ENCODE assay signal across 11 mouse cellular contexts in genomic region chr3:103735776-103736600, GRCm38 (mm10). TPM values are rescaled to one million over a fixed set of nuclear protein-coding genes. Genes with fewer than 3 reads are reported as not detected.
DNase-seq lines count a peak whose midpoint lies in the region; ATAC-seq and TF ChIP-seq lines count a peak whose summit lies in the region.
"Had no signal": no experiment of that assay in that cellular context is flagged by ENCODE, and none has a peak within 500 bp of the region (broad histone marks: within the 10 kb centered on the region; RNA-seq: fewer than 3 reads in every experiment).

No protein-coding gene starts in this region.

- H3K4me2 ChIP-seq in midbrain, embryonic 11.5 days, result no peak overlapping the region
- H3K4me2 ChIP-seq in limb, embryonic 11.5 days (ENCODE audit: low read depth, severe bottlenecking), result peak overlapping the region; percentile 70
- H3K4me2 ChIP-seq in stomach, postnatal 0 days (replicated peaks; ENCODE audit: low read depth), result peak overlapping the region; percentile 48

- peaks cover 63% of the 10 kb centered on the region for H3K4me1 ChIP-seq in heart, embryonic 10.5 days
- H3K4me1 ChIP-seq in midbrain, embryonic 10.5 days, result peaks cover 81% of the 10 kb centered on the region
- peaks cover 50% of the 10 kb centered on the region for H3K4me1 ChIP-seq in midbrain, embryonic 11.5 days (ENCODE audit: control insufficient read depth, insufficient read depth, low read length)
- H3K4me1 ChIP-seq in limb, embryonic 11.5 days (ENCODE audit: control insufficient read depth, insufficient read depth, low read length), result peaks cover 51% of the 10 kb centered on the region
- H3K4me1 ChIP-seq in stomach, postnatal 0 days (replicated peaks; ENCODE audit: control insufficient read depth, insufficient read depth), result peaks cover 7% of the 10 kb centered on the region; the same call in 1 of the 2 replicates

- H3K36me3 ChIP-seq in heart, embryonic 10.5 days, result no peaks in the 10 kb centered on the region; the same call in 1 of the 2 replicates
- H3K36me3 ChIP-seq in midbrain, embryonic 10.5 days, result peaks cover 10% of the 10 kb centered on the region
- no peaks in the 10 kb centered on the region for H3K36me3 ChIP-seq in midbrain, embryonic 11.5 days (ENCODE audit: control insufficient read depth, insufficient read depth, low read length)
- no peaks in the 10 kb centered on the region for H3K36me3 ChIP-seq in limb, embryonic 11.5 days (ENCODE audit: control insufficient read depth, insufficient read depth, low read length)
- no peaks in the 10 kb centered on the region for H3K36me3 ChIP-seq in stomach, postnatal 0 days (ENCODE audit: control insufficient read depth, insufficient read depth, low read length)

- H3K27me3 ChIP-seq in heart, embryonic 10.5 days (ENCODE audit: insufficient read depth, poor library complexity, severe bottlenecking), result no peaks in the 10 kb centered on the region
- H3K27me3 ChIP-seq in midbrain, embryonic 10.5 days (ENCODE audit: low read depth, poor library complexity, severe bottlenecking), result peaks cover 13% of the 10 kb centered on the region; the same call in 1 of the 2 replicates
- H3K27me3 ChIP-seq in midbrain, embryonic 11.5 days (ENCODE audit: control insufficient read depth, insufficient read depth, low read length), result no peaks in the 10 kb centered on the region
- no peaks in the 10 kb centered on the region for H3K27me3 ChIP-seq in limb, embryonic 11.5 days (ENCODE audit: control insufficient read depth, insufficient read depth, low read length)
- no peaks in the 10 kb centered on the region for H3K27me3 ChIP-seq in stomach, postnatal 0 days (ENCODE audit: control insufficient read depth, insufficient read depth, low read length)

- H3K9ac ChIP-seq in midbrain, embryonic 11.5 days (ENCODE audit: low read length), result no peak overlapping the region
- peak overlapping the region; percentile 53 for H3K9ac ChIP-seq in limb, embryonic 11.5 days (ENCODE audit: low read length)
- 0 out of 2 replicates have a peak overlapping the region, but pooled peaks have one; percentile 14 for H3K9ac ChIP-seq in stomach, postnatal 0 days (ENCODE audit: low read length)

- no peak for ATAC-seq in midbrain, embryonic 11.5 days (ENCODE audit: low FRiP score)
- ATAC-seq in limb, embryonic 11.5 days (ENCODE audit: insufficient number of reproducible peaks, low FRiP score, low TSS enrichment, low read depth), result no peak
- no peak for ATAC-seq in stomach, postnatal 0 days (ENCODE audit: low FRiP score, low TSS enrichment)

- no peak for TF ChIP-seq EP300 in stomach, postnatal 0 days (optimal IDR thresholded peaks at IDR 0.05)

- no peak for DNase-seq in heart, embryonic 10.5 days (ENCODE audit: low spot score)
- no peak for DNase-seq in heart, adult 8-10 months (ENCODE audit: low spot score)
- DNase-seq in midbrain, embryonic 10.5 days (ENCODE audit: low spot score), result no peak
- no peak for DNase-seq in midbrain, embryonic 11.5 days (ENCODE audit: low spot score, missing footprints)
- DNase-seq in limb, embryonic 11.5 days (ENCODE audit: low spot score), result no peak
- no peak for DNase-seq in stomach, postnatal 0 days (ENCODE audit: low spot score)
- DNase-seq in B cell, adult 2 months, result no peak
- no peak for DNase-seq in cerebellum, postnatal 25 days
- DNase-seq: cerebellum, adult 11-12 months had no signal

- WGBS in heart, embryonic 10.5 days, result 60% methylated on average over 28 of the region's 28 CpGs
- WGBS in midbrain, embryonic 10.5 days, result 75% methylated on average over 28 of the region's 28 CpGs
- WGBS in midbrain, embryonic 11.5 days, result 73% methylated on average over 28 of the region's 28 CpGs
- WGBS in limb, embryonic 11.5 days, result 71% methylated on average over 28 of the region's 28 CpGs
- 68% methylated on average over 28 of the region's 28 CpGs for WGBS in stomach, postnatal 0 days

- no peaks in the 10 kb centered on the region for H3K9me3 ChIP-seq in heart, embryonic 10.5 days
- H3K9me3 ChIP-seq in midbrain, embryonic 10.5 days (replicated peaks), result peaks cover 6% of the 10 kb centered on the region; the same call in 1 of the 2 replicates
- H3K9me3 ChIP-seq in midbrain, embryonic 11.5 days (ENCODE audit: control insufficient read depth, low read length), result no peaks in the 10 kb centered on the region
- no peaks in the 10 kb centered on the region for H3K9me3 ChIP-seq in limb, embryonic 11.5 days (ENCODE audit: control insufficient read depth, low read length)
- no peaks in the 10 kb centered on the region for H3K9me3 ChIP-seq in stomach, postnatal 0 days (ENCODE audit: control insufficient read depth, low read length)

- peak overlapping the region; percentile 53 for H3K4me3 ChIP-seq in heart, embryonic 10.5 days
- H3K4me3 ChIP-seq in midbrain, embryonic 10.5 days, result peak overlapping the region; percentile 14; the same call in 1 of the 2 replicates
- no peak overlapping the region for H3K4me3 ChIP-seq in midbrain, embryonic 11.5 days (ENCODE audit: low read depth, low read length)
- H3K4me3 ChIP-seq in limb, embryonic 11.5 days (ENCODE audit: low read depth, low read length), result peak overlapping the region; percentile 33
- H3K4me3 ChIP-seq in stomach, postnatal 0 days (ENCODE audit: low read depth, low read length), result no peak overlapping the region

- peak overlapping the region; percentile 87 for H3K27ac ChIP-seq in heart, embryonic 10.5 days
- peak overlapping the region; percentile 91 for H3K27ac ChIP-seq in midbrain, embryonic 10.5 days (replicated peaks)
- H3K27ac ChIP-seq in midbrain, embryonic 11.5 days (ENCODE audit: low read depth, low read length), result no peak overlapping the region
- H3K27ac ChIP-seq in limb, embryonic 11.5 days (replicated peaks; ENCODE audit: low read depth, low read length), result peak overlapping the region; percentile 97
- peak overlapping the region; percentile 49; the same call in 1 of the 2 replicates for H3K27ac ChIP-seq in stomach, postnatal 0 days (replicated peaks)

- no peak for TF ChIP-seq CTCF in stomach, postnatal 0 days (IDR thresholded peaks at IDR 0.05; ENCODE audit: low read depth)

RNA-seq across cellular contexts. Expression of gene Olfml3, which starts 1.8 kb away (rescaled TPM):
- 14.1 and 15.4 TPM in 2 replicates for polyA plus RNA-seq in heart, embryonic 10.5 days (2016; fragmentation: Nextera tagmentation; extraction: Ambion mirVana)
- 1 to 10 TPM; 4.4 to 5.2 (median 5.0) TPM for total RNA-seq in heart, adult 8-10 months (2022)
- polyA plus RNA-seq in midbrain, embryonic 10.5 days (2016; fragmentation: Nextera tagmentation; extraction: Ambion mirVana), result 9.9 TPM in 2 replicates
- 8.9 and 10.5 TPM in 2 replicates for polyA plus RNA-seq in midbrain, embryonic 11.5 days (2014; fragmentation: Nextera tagmentation; extraction: Ambion mirVana)
- polyA plus RNA-seq in limb, embryonic 11.5 days (2014; fragmentation: Nextera tagmentation; extraction: Ambion mirVana), result 26.8 and 27.7 TPM in 2 replicates
- 18.0 and 19.5 TPM in 2 replicates for polyA plus RNA-seq in stomach, postnatal 0 days (2015; fragmentation: Nextera tagmentation; extraction: Ambion mirVana)

RNA-seq across cellular contexts. Expression of gene Gm10964, which starts 3.2 kb away (rescaled TPM):
- polyA plus RNA-seq in heart, embryonic 10.5 days (2016; fragmentation: Nextera tagmentation; extraction: Ambion mirVana), result not detected in 2 replicates
- total RNA-seq in heart, adult 8-10 months (2022), result not detected
- polyA plus RNA-seq in midbrain, embryonic 10.5 days (2016; fragmentation: Nextera tagmentation; extraction: Ambion mirVana), result not detected in 2 replicates
- polyA plus RNA-seq in midbrain, embryonic 11.5 days (2014; fragmentation: Nextera tagmentation; extraction: Ambion mirVana), result not detected in 2 replicates
- polyA plus RNA-seq in limb, embryonic 11.5 days (2014; fragmentation: Nextera tagmentation; extraction: Ambion mirVana), result not detected in 2 replicates
- polyA plus RNA-seq in stomach, postnatal 0 days (2015; fragmentation: Nextera tagmentation; extraction: Ambion mirVana), result not detected in 2 replicates
- total RNA-seq: gastrocnemius, postnatal 36 days; left cerebral cortex, postnatal 14 days had no signal

RNA-seq across cellular contexts. Expression of gene Hipk1, which starts 55.4 kb away (rescaled TPM):
- polyA plus RNA-seq in heart, embryonic 10.5 days (2016; fragmentation: Nextera tagmentation; extraction: Ambion mirVana), result 8.2 and 9.5 TPM in 2 replicates
- 100 to 1,000 TPM in 1 of 4 experiments, 10 to 100 TPM in 3; 83.0 to 105 (median 93.9) TPM for total RNA-seq in heart, adult 8-10 months (2022)
- 9.9 and 10.8 TPM in 2 replicates for polyA plus RNA-seq in midbrain, embryonic 10.5 days (2016; fragmentation: Nextera tagmentation; extraction: Ambion mirVana)
- polyA plus RNA-seq in midbrain, embryonic 11.5 days (2014; fragmentation: Nextera tagmentation; extraction: Ambion mirVana), result 15.9 and 16.6 TPM in 2 replicates
- 13.0 and 13.4 TPM in 2 replicates for polyA plus RNA-seq in limb, embryonic 11.5 days (2014; fragmentation: Nextera tagmentation; extraction: Ambion mirVana)
- 6.7 and 7.5 TPM in 2 replicates for polyA plus RNA-seq in stomach, postnatal 0 days (2015; fragmentation: Nextera tagmentation; extraction: Ambion mirVana)

Comparison
In these comparisons a context has a peak if more than half of its experiments do, and no peak if none do; other contexts are left out.
1. H3K4me3 ChIP-seq: peak in heart, embryonic 10.5 days (single experiment), midbrain, embryonic 10.5 days (single experiment) and limb, embryonic 11.5 days (single experiment); none in midbrain, embryonic 11.5 days (single experiment) and stomach, postnatal 0 days (single experiment).